Mouse (Mus musculus) midbrain, postnatal 0 days (tissue): Measurements from ENCODE around the gene Sdc3. TPM values are rescaled to one million over a fixed set of nuclear protein-coding genes. Genes with fewer than 3 reads are reported as not detected.

Experiments used
- ATAC-seq: fragments of 200-750 bp; cut with Nextera tagmentation; 2 replicates; pipeline ENCODE4 v1.8.0; 2017; ENCODE audit warnings: moderate number of reproducible peaks, mild to moderate bottlenecking, moderate TSS enrichment, moderate library complexity; ENCODE audit not compliant: low FRiP score
- DNase-seq: peaks from one replicate; pipeline ENCODE4 v3.0.0-alpha.2; 2015; ENCODE audit warnings: low spot score
- H3K27ac ChIP-seq: fragments of 300-500 bp; sonication (generic); 2 replicates; pipeline ENCODE4 v1.5.1; 2014; ENCODE audit warnings: low read depth, mild to moderate bottlenecking, low read length, mixed read lengths
- H3K27me3 ChIP-seq: fragments of 300-500 bp; sonication (generic); 2 replicates; pipeline ENCODE4 v1.6.1; 2014; ENCODE audit warnings: low read length, control low read depth, mixed read lengths; ENCODE audit not compliant: insufficient read depth
- H3K36me3 ChIP-seq: fragments of 300-500 bp; sonication (generic); 2 replicates; pipeline ENCODE4 v1.6.1; 2014; ENCODE audit warnings: low read length, control low read depth, mixed read lengths; ENCODE audit not compliant: insufficient read depth
- H3K4me1 ChIP-seq: fragments of 300-500 bp; sonication (generic); 2 replicates; pipeline ENCODE4 v1.6.1; 2014; ENCODE audit warnings: mild to moderate bottlenecking, control low read depth, antibody characterized with exemption, low read length, mixed read lengths; ENCODE audit not compliant: insufficient read depth
- H3K4me2 ChIP-seq: fragments of 300-500 bp; sonication (generic); 2 replicates; pipeline ENCODE4 v1.6.1; 2014; ENCODE audit warnings: low read depth, mild to moderate bottlenecking, low read length, mixed read lengths; ENCODE audit not compliant: poor library complexity, severe bottlenecking
- H3K4me3 ChIP-seq: fragments of 300-500 bp; sonication (generic); 2 replicates; pipeline ENCODE4 v1.5.1; 2014; ENCODE audit warnings: low read depth, mild to moderate bottlenecking, low read length, moderate library complexity
- H3K9ac ChIP-seq: fragments of 300-500 bp; sonication (generic); replicated peaks from 2 replicates; pipeline ENCODE4 v1.6.1; 2014; ENCODE audit warnings: mild to moderate bottlenecking, low read length, moderate library complexity, mixed read lengths; ENCODE audit not compliant: poor library complexity, severe bottlenecking
- H3K9me3 ChIP-seq: fragments of 300-500 bp; sonication (generic); 2 replicates; pipeline ENCODE4 v1.6.1; 2016; ENCODE audit warnings: low read length, control low read depth
- CTCF ChIP-seq: IDR thresholded peaks from 2 replicates; pipeline ENCODE4 v1.5.1; 2016; ENCODE audit warnings: antibody characterized with exemption, mild to moderate bottlenecking
- whole genome bisulfite sequencing: fragments of 180-500 bp; shearing (Covaris S2); extraction: QIAGEN DNeasy Blood & Tissue Kit; methylation state at CpG from one replicate; pipeline ENCODE4 v1.1.7; 2014; 5-methylcytosine and 5-hydroxymethylcytosine counted together
- polyA plus RNA-seq: library from polyadenylated mRNA; unstranded; fragments of >200 nt; fragmentation: Nextera tagmentation; extraction: Ambion mirVana; gene quantifications from 2 replicates; pipeline ENCODE4 v1.2.1, GENCODE M21; 2015
- total RNA-seq: library from RNA; depleted of rRNA; stranded (reverse); fragments of >200 nt; gene quantifications from 2 replicates; pipeline ENCODE4 v1.2.3, GENCODE M21; 2014

Gene Sdc3
- total and polyA plus RNA-seq, 2 experiments from 2014 or later: 242 to 733 TPM

DNA sequence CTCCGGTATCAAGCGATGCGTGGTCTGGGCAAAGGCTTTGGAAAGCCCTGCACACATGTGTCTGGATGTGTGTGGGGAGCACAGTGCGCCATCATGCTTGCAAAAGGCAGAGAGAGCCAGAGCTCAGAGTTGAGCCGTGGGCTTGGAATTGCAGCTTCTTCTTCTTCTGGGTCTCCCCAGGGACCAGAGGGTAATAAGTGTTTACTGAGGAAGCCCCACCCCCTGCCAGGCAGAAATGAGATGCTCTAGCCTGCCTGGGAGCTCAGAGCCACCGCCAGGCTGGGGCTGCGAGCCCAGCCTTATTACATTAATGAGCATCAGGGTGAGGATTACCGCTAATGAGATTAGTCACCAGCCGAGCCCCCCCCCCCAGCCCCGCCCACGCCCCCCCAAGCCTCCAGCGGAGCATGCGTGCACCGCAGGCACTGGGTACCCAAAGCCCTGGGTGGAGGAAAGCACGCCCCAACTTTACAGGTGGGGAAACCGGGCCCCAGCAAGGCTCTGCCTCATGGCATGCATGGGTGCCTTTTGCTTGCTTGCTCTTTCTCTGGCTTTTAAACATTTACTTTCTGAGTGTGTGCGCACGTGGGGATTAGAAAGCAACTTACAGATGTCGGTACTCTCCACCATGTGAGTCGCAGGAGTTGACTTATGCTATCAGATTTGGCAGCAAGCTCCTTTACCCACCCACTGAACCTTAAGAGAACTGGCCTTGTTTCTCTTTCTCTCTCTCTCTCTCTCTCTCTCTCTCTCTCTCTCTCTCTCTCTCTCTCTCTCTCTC, 44.1 kb downstream of the Sdc3 start:
- WGBS: 5% methylated on average over 20 of the region's 20 CpGs
- H3K27ac ChIP-seq: 0 out of 2 replicates have a peak overlapping the region, but pooled peaks have one; percentile 6
- H3K9ac ChIP-seq: no peak overlapping the region
- H3K36me3 ChIP-seq: no peaks in the 10 kb centered on the region
- peak; percentile 49 for ATAC-seq
- peak overlapping the region; percentile 32 for H3K4me2 ChIP-seq
- peak; percentile 82 for DNase-seq
- no peaks in the 10 kb centered on the region; the same call in 1 of the 2 replicates for H3K27me3 ChIP-seq
- no peak overlapping the region for H3K4me3 ChIP-seq
- TF ChIP-seq CTCF: no peak
- peaks cover 13% of the 10 kb centered on the region; the same call in 1 of the 2 replicates for H3K4me1 ChIP-seq
- H3K9me3 ChIP-seq: no peaks in the 10 kb centered on the region

DNA sequence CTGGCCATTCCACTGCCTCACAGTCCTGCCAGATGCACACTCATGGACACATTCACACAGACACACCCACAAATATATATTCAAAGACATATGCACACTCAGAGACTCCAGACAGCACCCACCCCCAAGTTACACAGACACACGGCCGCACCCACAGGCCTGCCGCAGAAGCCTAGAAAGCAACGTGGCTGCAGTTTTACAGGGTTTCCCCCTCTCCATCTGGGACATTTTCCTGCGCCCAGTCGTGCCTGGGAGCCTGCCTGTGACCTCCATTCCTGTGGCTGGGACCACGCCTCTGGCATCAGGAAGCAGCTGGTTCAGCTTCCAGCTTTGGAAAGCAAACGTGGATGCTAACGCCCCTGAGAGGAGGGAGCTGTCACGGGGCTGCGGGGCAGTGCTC, 46.2 kb downstream of the Sdc3 start:
- Histone ChIP-seq H3K27me3 (no peaks in the 10 kb centered on the region; the same call in 1 of the 2 replicates), H3K4me2 (no peak overlapping the region), H3K4me3 (no peak overlapping the region), H3K9me3 (no peaks in the 10 kb centered on the region), H3K36me3 (no peaks in the 10 kb centered on the region), H3K9ac (no peak overlapping the region), H3K27ac (0 out of 2 replicates have a peak overlapping the region, but pooled peaks have one; percentile 18), H3K4me1 (peaks cover 13% of the 10 kb centered on the region; the same call in 1 of the 2 replicates)
- no peak for ATAC-seq
- WGBS: 39% methylated on average over 11 of the region's 11 CpGs
- TF ChIP-seq CTCF: no peak
- no peak for DNase-seq

GRCm38 (mm10) chr4:130841107-130841840, 48.9 kb downstream of the Sdc3 start:
- 48% methylated on average over 8 of the region's 8 CpGs for WGBS
- no peak for TF ChIP-seq CTCF
- H3K9ac ChIP-seq: no peak overlapping the region
- peak; percentile 80 for DNase-seq
- H3K4me3 ChIP-seq: no peak overlapping the region
- no peak overlapping the region for H3K4me2 ChIP-seq
- no peaks in the 10 kb centered on the region for H3K36me3 ChIP-seq
- ATAC-seq: peak; percentile 74; the same call in 1 of the 2 replicates
- peaks cover 9% of the 10 kb centered on the region; the same call in 1 of the 2 replicates for H3K4me1 ChIP-seq
- no peaks in the 10 kb centered on the region for H3K9me3 ChIP-seq
- H3K27ac ChIP-seq: no peak overlapping the region
- no peaks in the 10 kb centered on the region; the same call in 1 of the 2 replicates for H3K27me3 ChIP-seq

GRCm38 (mm10) chr4:130848814-130849213, 56.5 kb downstream of the Sdc3 start:
- H3K4me3 ChIP-seq: no peak overlapping the region
- no peaks in the 10 kb centered on the region for H3K36me3 ChIP-seq
- no peak for DNase-seq
- no peak for ATAC-seq
- 66% methylated on average over 14 of the region's 14 CpGs for WGBS
- 0 out of 2 replicates have a peak overlapping the region, but pooled peaks have one; percentile 2 for H3K27ac ChIP-seq
- H3K4me2 ChIP-seq: no peak overlapping the region
- no peak for TF ChIP-seq CTCF
- no peak overlapping the region for H3K9ac ChIP-seq
- no peaks in the 10 kb centered on the region for H3K4me1 ChIP-seq
- H3K9me3 ChIP-seq: no peaks in the 10 kb centered on the region
- H3K27me3 ChIP-seq: no peaks in the 10 kb centered on the region

DNA sequence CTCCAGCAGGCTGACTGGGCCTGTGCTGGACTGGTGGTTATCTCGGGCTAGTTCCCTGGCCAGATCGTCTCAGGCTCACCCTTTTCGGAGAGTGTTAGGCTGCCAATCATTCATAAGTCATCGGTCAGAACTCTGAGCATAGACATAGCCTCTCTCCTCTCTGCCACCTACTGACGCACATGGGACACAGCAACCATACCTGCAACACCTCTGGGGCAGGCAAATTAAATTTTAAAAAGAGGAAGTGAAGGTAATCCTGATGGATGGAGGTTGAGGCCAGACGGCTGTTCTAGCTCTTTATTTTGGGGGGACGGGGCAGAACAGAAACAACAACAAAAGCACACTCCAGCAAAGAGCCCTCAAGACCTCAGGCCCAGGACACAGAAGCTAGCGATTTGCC, 65.3 kb downstream of the Sdc3 start:
- H3K9me3 ChIP-seq: no peaks in the 10 kb centered on the region
- H3K4me2 ChIP-seq: no peak overlapping the region
- H3K9ac ChIP-seq: no peak overlapping the region
- H3K27me3 ChIP-seq: no peaks in the 10 kb centered on the region
- H3K27ac ChIP-seq: no peak overlapping the region
- H3K4me3 ChIP-seq: no peak overlapping the region
- H3K36me3 ChIP-seq: no peaks in the 10 kb centered on the region
- WGBS: 65% methylated on average over 8 of the region's 8 CpGs
- ATAC-seq (no peak), DNase-seq (no peak)
- peaks cover 14% of the 10 kb centered on the region for H3K4me1 ChIP-seq
- TF ChIP-seq CTCF: peak; percentile 57

DNA sequence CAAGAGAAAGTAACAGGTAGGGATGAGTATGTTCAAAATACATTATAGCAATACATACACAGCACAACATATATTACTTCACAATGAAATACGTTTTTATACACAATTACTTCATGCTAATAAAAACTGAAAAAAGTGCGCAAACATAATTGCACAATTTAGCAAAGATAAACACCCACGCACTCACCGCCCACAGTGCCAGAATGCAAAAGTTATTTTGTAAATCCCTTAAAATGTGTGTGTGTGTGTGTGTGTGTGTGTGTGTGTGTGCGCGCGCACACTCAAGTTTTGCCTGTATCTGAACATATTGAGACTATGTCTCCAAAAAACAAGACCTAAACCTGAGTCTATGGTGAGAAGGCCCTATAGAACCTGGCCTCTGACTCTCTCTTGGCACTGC, 66.5 kb downstream of the Sdc3 start:
- no peak for ATAC-seq
- Histone ChIP-seq H3K9me3 (no peaks in the 10 kb centered on the region), H3K27me3 (no peaks in the 10 kb centered on the region), H3K36me3 (no peaks in the 10 kb centered on the region), H3K27ac (no peak overlapping the region), H3K9ac (no peak overlapping the region), H3K4me3 (no peak overlapping the region), H3K4me2 (no peak overlapping the region), H3K4me1 (peaks cover 14% of the 10 kb centered on the region)
- 96% methylated on average over 7 of the region's 7 CpGs for WGBS
- TF ChIP-seq CTCF: no peak
- DNase-seq: no peak
